Mouse (Mus musculus): ENCODE measurements around the gene Naa80.

DNA sequence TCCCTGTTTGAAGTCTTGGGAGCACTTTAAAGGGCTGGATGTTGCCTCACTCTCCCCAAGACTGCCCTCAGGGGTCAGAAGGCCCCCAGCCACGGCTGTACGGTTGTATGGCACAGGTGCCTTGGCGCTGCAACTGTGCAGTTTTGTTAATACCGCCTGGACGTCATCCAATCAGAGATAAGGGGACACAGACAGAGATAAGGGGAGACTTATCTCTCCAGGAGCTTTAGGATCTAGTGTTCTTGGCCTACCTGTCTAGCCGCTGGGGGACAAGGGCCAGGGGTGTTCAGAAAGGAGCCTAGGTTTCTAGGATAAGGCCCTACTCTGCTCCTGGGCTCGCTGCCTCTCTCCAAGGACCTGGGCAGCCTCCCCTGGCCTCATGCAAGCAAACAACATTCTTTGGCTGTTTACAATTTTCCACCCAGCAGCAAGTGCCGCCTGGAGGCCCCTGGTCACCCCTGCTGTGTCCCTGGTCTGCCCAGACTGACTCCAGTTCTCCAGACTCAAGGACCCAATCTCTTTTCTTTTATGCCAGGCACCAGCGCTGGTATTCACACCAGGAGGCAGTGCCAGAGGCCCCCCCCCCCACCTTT is 29.1 kb downstream of the Naa80 start:
- no peak for TF ChIP-seq CTCF (IDR thresholded peaks at IDR 0.05; ENCODE audit: extremely low read depth, insufficient read length, insufficient replicate concordance, low read depth, low read length)
- TF ChIP-seq POLR2A (IDR thresholded peaks at IDR 0.05; ENCODE audit: low read depth, low read length), result no peak

Data from small intestine, adult 2 months (tissue).